Mouse (Mus musculus): ENCODE data around the gene Lmo3. TPM values are rescaled to one million over a fixed set of nuclear protein-coding genes. Genes with fewer than 3 reads are reported as not detected.

Lmo3 gene
- total and polyA plus RNA-seq, 2 experiments from 2014 or later = 0.16 TPM; not detected in 1

- TF ChIP-seq CTCF (IDR thresholded peaks at IDR 0.05; ENCODE audit: low read depth) = no peak
- TF ChIP-seq EP300 (IDR thresholded peaks at IDR 0.05; ENCODE audit: low read depth) = no peak
- H3K4me3 ChIP-seq (ENCODE audit: low read depth, low read length) = no peak overlapping the region
- no peaks in the 10 kb centered on the region for H3K9me3 ChIP-seq (replicated peaks; ENCODE audit: control insufficient read depth, low read length)
- 58% methylated on average over 8 of the region's 8 CpGs for WGBS
- DNase-seq (ENCODE audit: low spot score) (no peak), ATAC-seq (ENCODE audit: insufficient read depth, low read depth) (no peak)
- no peaks in the 10 kb centered on the region for H3K4me1 ChIP-seq (ENCODE audit: control insufficient read depth, insufficient read depth)
- H3K27ac ChIP-seq (ENCODE audit: low read depth) = no peak overlapping the region
- H3K9ac ChIP-seq (replicated peaks; ENCODE audit: low read depth, low read length) = no peak overlapping the region
- no peaks in the 10 kb centered on the region for H3K36me3 ChIP-seq (replicated peaks; ENCODE audit: control insufficient read depth, insufficient read depth, low read length)
- no peaks in the 10 kb centered on the region for H3K27me3 ChIP-seq (ENCODE audit: control insufficient read depth, insufficient read depth, low read length)
- no peak overlapping the region for H3K4me2 ChIP-seq (ENCODE audit: low read depth, low read length)
Measured at GRCm38 (mm10) chr6:138583314-138583713, 1.5 kb upstream of the Lmo3 start.

DNA sequence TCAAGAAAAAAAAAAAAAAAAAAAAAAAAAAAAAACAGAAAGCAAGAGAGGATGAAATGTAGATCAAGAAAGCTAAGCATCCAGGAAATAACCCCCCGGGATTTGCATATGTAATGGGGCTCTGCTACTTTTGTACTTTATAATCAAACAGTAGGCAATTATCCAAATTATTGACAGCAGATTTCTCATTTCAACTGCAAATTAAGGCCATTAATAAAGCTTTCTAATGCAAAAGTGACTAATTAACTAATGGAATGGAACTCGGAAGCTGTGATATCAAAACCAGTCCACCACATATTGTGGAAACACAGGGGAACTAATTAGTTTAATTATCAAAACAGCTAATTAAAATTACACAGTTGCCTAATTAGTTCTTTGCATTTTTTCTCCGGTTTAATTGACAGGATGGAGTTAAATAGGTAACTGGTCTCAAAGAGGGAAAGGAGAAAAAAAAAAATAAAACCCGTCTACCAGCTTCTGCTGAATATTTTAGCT is 785 bp upstream of the Lmo3 start:
- no peaks in the 10 kb centered on the region for H3K27me3 ChIP-seq (ENCODE audit: control insufficient read depth, insufficient read depth, low read length)
- DNase-seq (ENCODE audit: low spot score) (no peak), ATAC-seq (ENCODE audit: insufficient read depth, low read depth) (no peak)
- H3K4me3 ChIP-seq (ENCODE audit: low read depth, low read length) = no peak overlapping the region
- TF ChIP-seq CTCF (IDR thresholded peaks at IDR 0.05; ENCODE audit: low read depth) = no peak
- no peak for TF ChIP-seq EP300 (IDR thresholded peaks at IDR 0.05; ENCODE audit: low read depth)
- no peaks in the 10 kb centered on the region for H3K36me3 ChIP-seq (replicated peaks; ENCODE audit: control insufficient read depth, insufficient read depth, low read length)
- 64% methylated on average over 4 of the region's 4 CpGs for WGBS
- H3K4me1 ChIP-seq (ENCODE audit: control insufficient read depth, insufficient read depth) = no peaks in the 10 kb centered on the region
- H3K27ac ChIP-seq (ENCODE audit: low read depth) = no peak overlapping the region
- no peaks in the 10 kb centered on the region for H3K9me3 ChIP-seq (replicated peaks; ENCODE audit: control insufficient read depth, low read length)
- no peak overlapping the region for H3K4me2 ChIP-seq (ENCODE audit: low read depth, low read length)
- H3K9ac ChIP-seq (replicated peaks; ENCODE audit: low read depth, low read length) = no peak overlapping the region

GRCm38 (mm10) chr6:138580491-138581076 is 1.2 kb downstream of the Lmo3 start:
- H3K9ac ChIP-seq (replicated peaks; ENCODE audit: low read depth, low read length) = no peak overlapping the region
- no peaks in the 10 kb centered on the region for H3K4me1 ChIP-seq (ENCODE audit: control insufficient read depth, insufficient read depth)
- no peaks in the 10 kb centered on the region for H3K27me3 ChIP-seq (ENCODE audit: control insufficient read depth, insufficient read depth, low read length)
- no peak for DNase-seq (ENCODE audit: low spot score)
- WGBS = 79% methylated on average over 9 of the region's 9 CpGs
- H3K9me3 ChIP-seq (replicated peaks; ENCODE audit: control insufficient read depth, low read length) = no peaks in the 10 kb centered on the region
- no peak overlapping the region for H3K4me2 ChIP-seq (ENCODE audit: low read depth, low read length)
- no peak for ATAC-seq (ENCODE audit: insufficient read depth, low read depth)
- TF ChIP-seq CTCF (IDR thresholded peaks at IDR 0.05; ENCODE audit: low read depth) (no peak), EP300 (IDR thresholded peaks at IDR 0.05; ENCODE audit: low read depth) (no peak)
- no peak overlapping the region for H3K4me3 ChIP-seq (ENCODE audit: low read depth, low read length)
- no peaks in the 10 kb centered on the region for H3K36me3 ChIP-seq (replicated peaks; ENCODE audit: control insufficient read depth, insufficient read depth, low read length)
- H3K27ac ChIP-seq (ENCODE audit: low read depth) = no peak overlapping the region

DNA sequence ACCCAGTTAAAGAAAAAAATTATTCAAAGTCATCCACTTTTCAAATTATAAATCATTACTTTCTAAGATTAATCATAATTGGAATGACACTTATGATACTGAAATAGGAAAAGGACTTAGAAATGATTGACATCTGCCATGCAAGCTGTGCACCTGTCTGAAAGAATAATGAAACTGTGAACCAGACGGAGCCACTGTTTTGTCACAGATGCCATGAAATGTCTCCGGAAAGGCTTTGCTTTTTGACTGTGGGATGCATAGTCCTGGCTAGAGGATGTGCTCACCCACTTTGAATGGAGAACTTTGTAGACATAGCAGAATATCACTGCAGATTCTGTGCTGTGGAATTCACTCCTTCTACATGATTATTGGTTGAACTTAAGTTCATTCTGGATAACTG is 18.4 kb downstream of the Lmo3 start:
- DNase-seq (ENCODE audit: low spot score) (no peak), ATAC-seq (ENCODE audit: insufficient read depth, low read depth) (no peak)
- H3K4me1 ChIP-seq (ENCODE audit: control insufficient read depth, insufficient read depth) = no peaks in the 10 kb centered on the region
- H3K27me3 ChIP-seq (ENCODE audit: control insufficient read depth, insufficient read depth, low read length) = no peaks in the 10 kb centered on the region
- no peaks in the 10 kb centered on the region for H3K9me3 ChIP-seq (replicated peaks; ENCODE audit: control insufficient read depth, low read length)
- H3K9ac ChIP-seq (replicated peaks; ENCODE audit: low read depth, low read length) = no peak overlapping the region
- H3K4me2 ChIP-seq (ENCODE audit: low read depth, low read length) = no peak overlapping the region
- WGBS = 79% methylated on average over 2 of the region's 2 CpGs
- no peak overlapping the region for H3K4me3 ChIP-seq (ENCODE audit: low read depth, low read length)
- TF ChIP-seq CTCF (IDR thresholded peaks at IDR 0.05; ENCODE audit: low read depth) (no peak), EP300 (IDR thresholded peaks at IDR 0.05; ENCODE audit: low read depth) (no peak)
- no peaks in the 10 kb centered on the region for H3K36me3 ChIP-seq (replicated peaks; ENCODE audit: control insufficient read depth, insufficient read depth, low read length)
- H3K27ac ChIP-seq (ENCODE audit: low read depth) = no peak overlapping the region

DNA sequence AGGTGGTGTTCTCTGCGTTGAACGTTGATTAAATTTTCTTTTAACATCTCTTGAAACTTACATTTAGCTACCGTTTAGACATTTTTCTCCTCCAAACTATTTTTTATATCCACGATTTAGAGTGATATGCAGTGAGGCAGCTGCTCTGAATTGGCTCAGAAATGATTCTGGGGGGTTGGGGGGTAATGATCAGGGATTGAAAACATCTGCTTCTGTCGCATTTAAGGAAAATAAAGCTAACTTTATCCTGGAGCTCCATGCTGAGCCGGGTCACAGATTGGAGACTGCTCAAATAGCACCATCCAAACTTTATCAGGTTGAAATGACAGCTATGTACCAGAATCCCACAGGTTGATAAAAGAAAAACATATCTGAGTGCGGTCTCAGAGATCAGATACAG is 29.6 kb downstream of the Lmo3 start:
- Histone ChIP-seq H3K9me3 (replicated peaks; ENCODE audit: control insufficient read depth, low read length) (no peaks in the 10 kb centered on the region), H3K4me1 (ENCODE audit: control insufficient read depth, insufficient read depth) (no peaks in the 10 kb centered on the region), H3K27me3 (ENCODE audit: control insufficient read depth, insufficient read depth, low read length) (no peaks in the 10 kb centered on the region), H3K36me3 (replicated peaks; ENCODE audit: control insufficient read depth, insufficient read depth, low read length) (no peaks in the 10 kb centered on the region), H3K9ac (replicated peaks; ENCODE audit: low read depth, low read length) (no peak overlapping the region), H3K27ac (ENCODE audit: low read depth) (no peak overlapping the region), H3K4me3 (ENCODE audit: low read depth, low read length) (no peak overlapping the region), H3K4me2 (ENCODE audit: low read depth, low read length) (no peak overlapping the region)
- DNase-seq (ENCODE audit: low spot score) (no peak), ATAC-seq (ENCODE audit: insufficient read depth, low read depth) (no peak)
- 56% methylated on average over 7 of the region's 7 CpGs for WGBS
- TF ChIP-seq CTCF (IDR thresholded peaks at IDR 0.05; ENCODE audit: low read depth) = no peak

GRCm38 (mm10) chr6:138534879-138535278 is 46.9 kb downstream of the Lmo3 start:
- no peak for ATAC-seq (ENCODE audit: insufficient read depth, low read depth)
- TF ChIP-seq EP300 (IDR thresholded peaks at IDR 0.05; ENCODE audit: low read depth) = no peak
- TF ChIP-seq CTCF (IDR thresholded peaks at IDR 0.05; ENCODE audit: low read depth) = no peak
- H3K4me3 ChIP-seq (ENCODE audit: low read depth, low read length) = no peak overlapping the region

More at GRCm38 (mm10) chr6:138534879-138535278, 46.9 kb downstream of the Lmo3 start:
- no peaks in the 10 kb centered on the region for H3K4me1 ChIP-seq (ENCODE audit: control insufficient read depth, insufficient read depth)
- H3K4me2 ChIP-seq (ENCODE audit: low read depth, low read length) = no peak overlapping the region
- H3K9me3 ChIP-seq (replicated peaks; ENCODE audit: control insufficient read depth, low read length) = no peaks in the 10 kb centered on the region
- no peak overlapping the region for H3K27ac ChIP-seq (ENCODE audit: low read depth)
- DNase-seq (ENCODE audit: low spot score) = no peak
- H3K9ac ChIP-seq (replicated peaks; ENCODE audit: low read depth, low read length) = no peak overlapping the region
- 65% methylated on average over 2 of the region's 2 CpGs for WGBS
- H3K27me3 ChIP-seq (ENCODE audit: control insufficient read depth, insufficient read depth, low read length) = no peaks in the 10 kb centered on the region
- H3K36me3 ChIP-seq (replicated peaks; ENCODE audit: control insufficient read depth, insufficient read depth, low read length) = no peaks in the 10 kb centered on the region
